Mouse (Mus musculus): ENCODE measurements around the gene Eddm3b.

- TF ChIP-seq CTCF (IDR thresholded peaks at IDR 0.05; ENCODE audit: low read depth) (no peak), EP300 (optimal IDR thresholded peaks at IDR 0.05) (no peak)
Measured at GRCm38 (mm10) chr14:51142119-51142518, 27.9 kb downstream of the Eddm3b start.
